Mouse (Mus musculus): ENCODE data around the gene Lrrn2.

DNA sequence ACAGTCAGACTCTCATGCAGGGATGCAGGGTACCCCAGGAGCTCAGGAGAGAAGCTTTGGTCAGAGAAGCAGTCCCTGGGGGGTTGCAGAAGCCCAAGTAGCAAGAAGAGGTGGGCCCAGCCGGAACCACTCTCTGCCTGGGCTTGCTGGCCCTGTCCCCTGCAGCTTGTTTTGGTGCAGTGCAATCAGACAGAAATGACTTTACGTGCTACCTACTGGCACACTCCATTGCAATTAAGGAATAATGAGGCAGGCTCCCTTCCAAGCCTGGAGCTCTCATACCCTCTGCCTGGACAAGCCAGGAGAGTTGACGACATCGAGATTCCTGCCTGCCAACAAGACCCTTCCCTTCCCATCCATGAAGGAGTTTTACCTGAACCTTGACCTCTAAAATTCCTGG lies 50.2 kb downstream of the Lrrn2 start:
- TF ChIP-seq TAL1 (IDR thresholded peaks at IDR 0.05; ENCODE audit: low read length) (no peak), GATA1 (IDR thresholded peaks at IDR 0.05; ENCODE audit: low read length) (no peak)
